Mouse (Mus musculus) CD4-positive, CD25-positive, alpha-beta regulatory T cell, adult 4 months (primary cell): ENCODE data around the gene Malsu1. TPM values are rescaled to one million over a fixed set of nuclear protein-coding genes. Genes with fewer than 3 reads are reported as not detected.

ENCODE experiments used
- ATAC-seq: one replicate; pipeline ENCODE4 v1.8.0; 2017
- polyA plus RNA-seq, 2 experiments: library from polyadenylated mRNA; unstranded; fragments of 100-300 nt; shearing (Covaris generic); gene quantifications; one replicate each; pipeline ENCODE4 v1.2.1; 2017

Malsu1 gene
- polyA plus RNA-seq, 2 experiments from 2014 or later, result 22.2 to 42.4 TPM

DNA sequence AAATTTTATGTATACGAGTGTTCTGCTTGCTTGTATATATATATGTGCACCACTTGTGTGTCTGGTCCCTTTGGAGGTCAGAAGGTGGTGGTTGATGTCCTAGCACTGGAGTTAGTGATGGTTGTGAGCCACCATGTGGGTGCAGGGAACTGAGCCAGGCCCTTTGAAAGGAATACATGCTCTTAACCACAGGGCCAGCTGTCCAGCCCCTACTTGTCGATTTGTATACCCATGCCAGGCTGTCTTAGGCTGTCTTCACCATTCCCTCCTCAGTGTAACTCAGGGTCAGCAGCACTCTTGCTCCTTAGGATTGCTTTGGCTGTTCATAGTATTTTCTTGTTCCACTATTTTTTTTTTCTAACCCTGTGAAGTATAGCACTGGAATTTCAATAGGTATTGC, 4.3 kb downstream of the Malsu1 start:
- ATAC-seq, result no peak

DNA sequence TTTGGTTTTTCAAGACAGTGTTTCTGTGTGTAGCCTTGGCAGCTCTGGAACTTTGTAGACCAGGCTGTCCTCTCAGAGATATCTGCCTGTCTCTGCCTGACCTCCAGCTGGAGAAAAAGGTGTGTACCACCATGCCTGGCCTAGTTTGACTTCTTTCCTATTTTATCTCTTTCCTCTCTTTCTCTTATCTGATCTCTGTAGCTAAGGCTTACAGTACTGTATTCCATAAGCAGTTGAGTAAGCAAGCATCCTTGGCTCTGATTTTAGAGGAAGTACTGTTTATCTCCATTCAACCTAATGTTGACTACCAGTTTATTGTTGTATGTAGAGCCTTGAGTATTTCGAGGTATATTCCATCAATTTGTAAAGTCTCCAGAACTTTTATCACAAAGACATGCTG, 5.7 kb downstream of the Malsu1 start:
- no peak for ATAC-seq

DNA sequence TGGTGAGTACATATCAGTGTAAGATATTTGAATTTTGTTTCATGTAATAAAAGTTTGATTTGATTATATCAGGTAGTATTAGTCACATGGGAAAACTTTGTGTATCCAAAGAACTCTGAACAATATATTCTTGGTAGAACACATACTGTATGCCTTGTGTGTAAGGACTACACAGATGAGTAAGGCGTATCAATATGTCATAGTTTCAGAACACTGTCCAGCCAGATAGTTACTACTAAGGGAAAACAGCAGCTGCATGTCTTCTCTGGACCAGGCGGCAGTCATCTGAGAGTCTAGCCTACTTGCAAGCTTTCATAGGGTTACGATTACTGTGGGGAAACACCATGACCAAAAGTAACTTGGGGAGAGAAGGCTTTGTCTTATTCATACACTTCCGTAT, 9.4 kb downstream of the Malsu1 start:
- no peak for ATAC-seq

DNA sequence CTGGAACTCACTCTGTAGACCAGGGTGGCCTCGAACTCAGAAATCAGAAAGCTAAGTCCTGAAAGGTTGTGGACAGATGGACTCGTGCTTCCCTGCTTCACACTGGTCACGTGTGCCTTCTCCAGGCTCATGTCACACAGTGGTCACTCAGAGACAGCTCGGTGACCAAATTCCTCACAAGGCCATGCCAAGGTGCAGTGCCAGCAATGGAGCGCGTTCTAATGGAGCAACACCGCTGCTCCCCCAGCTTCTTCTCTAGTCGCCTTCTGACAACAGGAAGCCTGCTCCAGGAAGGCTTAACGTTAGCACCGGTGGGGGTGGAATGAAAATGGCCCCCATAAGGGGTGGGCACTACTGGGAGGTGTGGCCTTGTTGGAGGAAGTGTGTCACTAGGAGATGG, 21.4 kb downstream of the Malsu1 start:
- ATAC-seq, result no peak

DNA sequence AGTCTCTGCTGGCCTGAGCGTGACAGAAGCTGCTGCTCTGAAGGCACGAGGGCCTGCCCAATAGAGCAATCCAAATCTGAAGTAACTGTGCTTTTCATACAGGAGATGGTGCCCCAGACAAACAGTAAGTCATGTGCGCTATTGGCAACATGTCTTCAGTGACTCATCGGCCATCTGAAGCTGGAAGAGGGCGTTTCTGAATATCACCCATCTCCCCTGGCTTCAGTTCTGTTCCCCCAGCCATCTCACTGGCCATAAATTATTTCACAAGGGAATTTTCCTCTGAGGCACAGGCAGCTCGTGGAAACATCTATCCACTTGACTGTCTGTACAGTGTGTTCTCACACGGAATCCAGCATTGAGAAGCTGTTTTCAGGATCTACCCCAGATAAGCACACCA, 22.8 kb downstream of the Malsu1 start:
- no peak for ATAC-seq

DNA sequence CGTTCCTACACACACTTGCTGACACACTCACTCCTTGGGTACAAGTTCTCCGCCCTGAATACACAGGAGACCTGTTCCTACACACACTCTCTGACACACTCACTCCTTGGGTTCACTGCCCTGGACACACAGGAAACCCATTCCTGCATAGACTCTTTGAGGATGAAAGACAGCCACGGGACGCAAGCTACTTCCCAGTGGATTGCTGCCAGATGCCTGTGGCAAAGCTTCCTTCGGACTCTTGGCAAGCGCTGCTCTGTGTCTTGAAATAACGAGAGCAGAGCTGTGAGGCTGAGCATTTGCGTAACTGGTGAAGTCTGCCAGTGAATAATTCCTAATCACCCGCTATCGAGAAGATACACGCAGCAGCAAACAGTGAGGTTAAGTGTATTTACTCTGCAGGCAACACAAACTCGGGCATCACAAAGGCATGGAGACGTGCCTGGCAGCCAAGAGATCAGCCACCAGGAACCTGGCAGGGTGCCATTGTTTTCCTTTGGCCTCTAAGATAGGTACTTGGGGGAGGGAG, 23.4 kb downstream of the Malsu1 start:
- no peak for ATAC-seq

DNA sequence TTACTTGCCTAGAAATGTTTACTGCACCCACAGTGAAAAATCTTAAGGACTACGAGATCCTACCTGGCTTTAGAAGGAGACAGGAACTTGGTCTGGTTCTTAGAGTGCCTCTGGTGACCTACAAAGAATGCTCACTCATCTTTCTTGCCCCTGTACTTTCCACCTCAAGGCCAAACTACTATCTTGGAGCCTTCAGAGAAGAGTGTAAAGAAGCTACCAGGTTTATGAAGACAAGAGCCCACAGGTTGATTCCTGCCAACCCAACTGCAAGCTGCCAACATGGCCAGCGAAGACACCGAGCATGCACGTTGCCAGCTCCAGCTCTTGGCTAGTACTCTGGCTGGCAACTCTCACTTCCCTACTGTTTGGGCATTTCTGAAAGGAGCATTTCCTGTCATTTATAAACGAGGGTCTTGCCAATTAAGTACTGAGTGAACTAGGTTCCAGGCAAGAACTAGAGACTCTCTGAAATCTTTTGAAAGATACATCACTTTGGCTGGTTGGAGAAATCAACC, 24.1 kb downstream of the Malsu1 start:
- no peak for ATAC-seq

DNA sequence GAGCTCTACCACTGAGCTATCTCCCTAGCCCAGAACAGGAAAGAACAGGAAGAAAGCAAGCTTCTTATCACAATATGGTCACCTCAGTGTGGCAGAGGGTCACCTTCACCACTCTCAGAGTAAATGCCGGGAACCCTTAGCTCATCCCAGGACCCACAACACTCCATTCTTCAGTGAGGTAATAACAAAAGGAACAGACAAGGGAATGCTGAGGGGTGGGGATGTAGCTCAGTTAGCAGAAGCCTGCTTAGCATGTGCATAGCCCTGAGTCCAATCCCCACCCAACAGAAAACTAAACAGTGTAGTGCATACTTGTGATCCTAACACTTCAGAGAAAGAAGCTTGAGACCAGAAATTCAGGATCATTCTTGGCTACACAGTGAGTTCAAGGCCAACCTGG, 25.5 kb downstream of the Malsu1 start:
- no peak for ATAC-seq

DNA sequence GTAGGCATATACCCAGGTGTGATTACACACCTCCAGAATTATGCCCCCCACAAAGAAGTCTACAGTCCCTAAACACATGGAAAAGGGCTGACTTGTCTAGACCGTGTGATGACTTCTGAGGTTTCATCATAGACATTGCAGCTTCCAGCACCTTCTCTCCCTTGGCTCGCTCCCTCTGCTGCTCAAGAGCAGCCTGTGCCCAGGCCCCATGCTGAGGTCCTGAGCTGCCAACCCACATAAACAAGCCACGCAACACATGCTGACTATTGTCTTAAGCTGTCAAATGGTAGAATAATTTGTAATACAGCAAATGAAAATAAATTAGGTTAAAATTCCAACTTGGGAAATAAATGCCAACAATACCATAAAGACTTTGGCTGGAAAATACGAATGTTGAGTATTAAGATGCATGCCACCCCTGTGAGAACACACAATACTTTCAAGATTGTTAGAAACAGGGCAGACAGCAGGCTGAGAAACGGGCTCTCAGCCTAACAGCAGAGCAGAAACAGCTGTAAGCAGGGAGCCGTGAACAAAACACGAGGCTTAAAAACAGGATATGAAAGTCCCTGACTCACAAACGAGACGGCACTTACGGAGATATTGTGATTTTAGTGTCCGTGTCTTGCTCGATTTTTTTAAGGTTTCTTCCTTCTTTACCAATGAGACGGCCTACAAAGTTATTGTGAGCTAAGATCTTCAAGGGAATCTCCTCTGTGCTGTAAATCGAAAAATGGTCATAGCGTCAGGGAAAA, 33.3 kb downstream of the Malsu1 start:
- ATAC-seq, result no peak

DNA sequence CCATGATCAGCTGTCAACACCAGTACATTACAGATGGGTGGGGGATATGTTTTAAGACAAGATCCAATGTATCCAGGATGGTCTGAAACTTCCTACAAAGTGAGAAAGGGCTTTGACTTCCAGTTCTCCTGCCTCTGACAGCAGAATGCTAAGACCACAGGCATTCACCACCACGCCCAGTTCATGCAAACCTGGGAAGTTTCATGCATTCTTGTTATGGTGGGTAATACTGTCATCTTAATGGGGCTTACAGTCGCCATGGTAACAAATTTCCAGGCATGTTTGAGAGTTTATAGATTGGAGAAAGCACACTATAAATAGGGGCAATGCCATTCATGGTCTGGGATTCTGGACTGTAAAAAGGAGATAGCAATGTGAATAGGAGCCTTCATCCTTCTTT, 35.6 kb downstream of the Malsu1 start:
- no peak for ATAC-seq

DNA sequence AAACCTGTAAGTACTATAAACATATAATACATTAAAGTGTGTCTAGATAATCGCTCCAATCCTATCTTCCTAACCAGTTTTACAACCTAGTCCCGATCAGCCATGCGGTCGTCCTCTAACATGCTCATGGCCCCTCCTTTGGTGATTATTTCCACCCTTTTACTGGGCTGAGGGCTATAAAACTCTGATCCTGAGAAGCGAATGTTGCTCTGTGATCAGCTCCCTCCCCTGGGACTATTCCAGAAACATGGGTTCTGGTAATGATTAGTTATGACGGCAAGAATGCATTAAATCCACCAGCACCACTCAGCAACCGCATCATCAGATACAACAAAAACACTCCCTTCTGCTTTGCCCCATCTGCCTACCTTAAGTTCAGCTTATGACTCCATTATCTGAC, 40.3 kb downstream of the Malsu1 start:
- no peak for ATAC-seq

DNA sequence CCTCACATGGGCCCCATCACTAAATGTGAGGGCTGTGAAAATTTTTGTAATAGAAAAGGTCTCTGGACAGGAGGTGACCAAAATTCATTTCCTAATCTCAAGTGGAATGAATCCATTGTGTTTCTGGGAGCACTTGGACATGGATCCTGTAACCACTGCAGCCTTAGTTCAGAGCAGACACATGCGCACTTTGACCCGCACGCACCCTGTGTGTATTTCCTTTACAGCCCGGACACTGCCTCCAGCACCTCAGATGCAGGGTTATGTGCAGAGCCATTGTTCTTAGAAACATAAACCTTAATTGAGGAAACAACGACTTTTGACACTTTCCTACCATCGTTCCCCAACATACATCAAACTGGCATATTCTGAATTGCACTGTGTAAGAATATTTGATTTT, 40.9 kb downstream of the Malsu1 start:
- ATAC-seq, result no peak

DNA sequence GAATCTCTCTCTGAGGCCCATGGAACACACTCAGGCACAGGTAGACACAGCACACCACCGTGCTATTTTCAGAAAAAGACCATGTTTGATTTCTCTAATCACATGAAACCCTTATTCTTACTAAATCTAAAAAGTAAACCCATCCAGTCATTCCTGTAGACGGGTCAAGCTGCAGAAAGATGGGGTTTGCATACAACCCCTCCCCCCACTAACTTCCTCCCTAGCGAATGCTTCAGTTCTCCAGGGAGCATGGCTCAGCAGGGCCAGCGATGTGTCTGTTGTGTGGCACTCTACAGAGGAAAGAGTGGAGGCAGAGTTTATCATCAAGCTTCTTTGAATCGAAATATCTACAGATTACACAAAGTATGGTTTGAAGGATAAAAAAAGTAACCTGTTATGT, 42.0 kb downstream of the Malsu1 start:
- ATAC-seq, result no peak

DNA sequence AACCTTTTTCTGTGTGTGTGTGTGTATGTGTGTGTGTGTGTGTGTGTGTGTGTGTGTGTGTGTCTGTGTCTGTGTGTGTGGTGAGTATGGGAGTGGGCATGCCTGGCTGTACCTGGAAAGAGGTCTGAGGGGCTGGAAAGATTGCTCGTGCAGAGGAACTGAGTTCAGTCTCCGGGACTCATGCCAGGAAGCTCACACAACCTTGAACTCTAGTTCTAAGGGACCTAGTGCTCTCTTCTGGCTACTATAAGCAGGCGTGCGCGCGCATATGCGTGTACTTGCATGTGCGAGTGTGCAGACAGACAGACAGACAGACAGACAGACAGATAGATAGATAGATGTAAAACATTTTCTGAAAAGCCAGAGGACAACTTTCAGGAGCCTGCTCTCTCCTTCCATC, 42.6 kb downstream of the Malsu1 start:
- ATAC-seq, result no peak

DNA sequence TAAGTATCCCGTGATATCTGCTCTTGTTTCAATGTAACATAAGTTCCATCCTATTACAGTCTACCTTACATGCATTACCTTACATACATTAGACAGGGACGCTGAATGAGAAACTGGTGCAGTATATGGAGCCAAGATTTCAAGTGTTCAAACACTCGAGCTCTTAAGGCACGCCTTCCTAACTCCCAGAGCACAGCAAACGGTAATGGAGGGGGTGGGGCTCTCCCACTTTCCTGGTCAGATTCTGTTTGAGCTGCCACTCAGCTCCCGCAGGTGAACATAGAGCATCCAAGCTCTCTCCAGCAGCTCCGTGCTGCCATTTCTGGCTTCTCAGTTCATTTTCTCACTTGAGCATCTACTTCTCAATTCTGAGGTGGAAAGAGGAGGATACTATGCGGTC, 44.9 kb downstream of the Malsu1 start:
- no peak for ATAC-seq

DNA sequence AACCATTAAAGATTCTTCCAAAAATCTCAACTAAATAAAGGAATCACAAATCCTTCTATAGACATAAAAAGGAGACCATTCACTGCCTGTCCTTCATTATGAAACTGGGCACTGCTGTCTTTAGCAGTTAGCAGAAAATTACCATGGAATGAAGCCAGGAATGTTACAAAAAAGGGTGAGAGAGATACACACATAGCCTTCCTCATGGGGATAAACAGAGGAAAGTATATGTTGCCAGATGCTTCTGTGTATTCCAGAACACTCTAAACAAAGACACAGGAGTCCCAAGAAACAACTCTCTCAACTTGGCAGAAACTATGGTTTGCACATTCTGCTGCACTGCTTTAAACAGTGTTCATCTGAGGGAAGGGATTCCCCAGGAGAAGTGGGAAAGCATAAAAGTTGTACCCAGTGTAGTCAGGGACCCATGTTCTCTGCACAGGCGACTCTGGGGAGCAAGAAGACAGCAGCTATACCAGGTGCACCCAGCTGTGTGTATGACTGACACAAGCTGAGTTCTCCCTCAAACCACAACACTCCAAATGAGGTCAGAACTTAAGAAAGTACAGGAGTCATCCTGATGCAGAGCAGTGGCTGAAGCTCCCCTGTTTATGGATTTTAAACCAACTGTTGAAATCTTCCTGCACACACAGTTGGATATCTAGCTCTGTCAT, 46.0 kb downstream of the Malsu1 start:
- no peak for ATAC-seq

DNA sequence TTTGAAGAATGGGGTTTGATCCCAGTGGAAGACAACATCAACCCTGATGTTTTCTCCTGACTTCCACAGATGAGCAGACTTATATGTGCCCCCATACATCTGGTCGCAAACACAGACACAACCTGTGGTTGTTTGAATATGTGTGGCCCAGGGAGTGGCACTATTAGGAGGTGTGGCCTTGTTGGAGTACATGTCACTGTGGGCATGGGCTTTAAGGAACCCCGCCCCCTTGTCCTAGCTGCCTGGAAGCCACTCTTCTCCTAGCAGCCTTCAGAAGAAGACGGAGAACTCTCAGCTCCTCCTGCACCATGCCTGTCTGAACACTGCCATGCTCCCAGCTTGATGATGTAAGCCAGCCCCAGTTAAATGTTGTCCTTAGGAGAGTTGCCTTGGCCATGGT, 46.8 kb downstream of the Malsu1 start:
- ATAC-seq, result no peak

DNA sequence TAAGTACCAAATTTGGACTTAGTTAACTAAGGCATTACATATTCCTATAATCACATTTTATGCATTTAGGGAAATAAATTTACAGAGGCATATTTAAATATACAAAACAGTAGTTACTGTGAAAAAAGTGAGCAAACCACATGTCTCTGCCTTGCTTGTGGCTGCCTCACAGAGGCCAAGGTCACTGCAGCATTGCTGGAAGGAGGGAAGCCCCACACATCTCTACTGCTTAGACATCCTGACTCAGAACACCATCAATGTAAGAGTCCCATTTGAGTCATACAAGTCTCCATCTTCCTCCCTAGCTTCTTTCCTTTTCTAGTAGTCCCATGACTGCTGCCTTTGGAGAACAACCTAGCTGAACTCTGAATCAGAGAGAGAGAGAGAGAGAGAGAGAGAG, 56.7 kb downstream of the Malsu1 start:
- no peak for ATAC-seq

DNA sequence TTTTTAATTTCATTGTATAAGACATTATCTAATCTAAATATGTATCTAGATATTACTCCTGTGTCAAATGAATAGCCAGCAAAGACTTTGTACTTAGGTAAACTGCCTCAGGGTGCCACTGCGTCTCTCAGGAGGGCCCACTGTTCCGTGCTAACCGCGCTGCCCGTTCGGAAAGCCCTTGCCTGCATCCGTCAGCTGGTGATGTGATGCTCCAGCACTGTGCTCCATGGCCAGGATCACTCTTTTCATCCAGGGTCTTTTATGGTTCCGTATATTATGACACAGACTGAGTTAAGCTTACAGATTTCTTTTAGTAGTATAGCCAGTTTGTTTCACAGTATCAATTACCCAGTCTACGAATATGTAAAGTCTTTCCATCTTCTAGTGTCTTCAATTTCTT, 58.3 kb downstream of the Malsu1 start:
- no peak for ATAC-seq

DNA sequence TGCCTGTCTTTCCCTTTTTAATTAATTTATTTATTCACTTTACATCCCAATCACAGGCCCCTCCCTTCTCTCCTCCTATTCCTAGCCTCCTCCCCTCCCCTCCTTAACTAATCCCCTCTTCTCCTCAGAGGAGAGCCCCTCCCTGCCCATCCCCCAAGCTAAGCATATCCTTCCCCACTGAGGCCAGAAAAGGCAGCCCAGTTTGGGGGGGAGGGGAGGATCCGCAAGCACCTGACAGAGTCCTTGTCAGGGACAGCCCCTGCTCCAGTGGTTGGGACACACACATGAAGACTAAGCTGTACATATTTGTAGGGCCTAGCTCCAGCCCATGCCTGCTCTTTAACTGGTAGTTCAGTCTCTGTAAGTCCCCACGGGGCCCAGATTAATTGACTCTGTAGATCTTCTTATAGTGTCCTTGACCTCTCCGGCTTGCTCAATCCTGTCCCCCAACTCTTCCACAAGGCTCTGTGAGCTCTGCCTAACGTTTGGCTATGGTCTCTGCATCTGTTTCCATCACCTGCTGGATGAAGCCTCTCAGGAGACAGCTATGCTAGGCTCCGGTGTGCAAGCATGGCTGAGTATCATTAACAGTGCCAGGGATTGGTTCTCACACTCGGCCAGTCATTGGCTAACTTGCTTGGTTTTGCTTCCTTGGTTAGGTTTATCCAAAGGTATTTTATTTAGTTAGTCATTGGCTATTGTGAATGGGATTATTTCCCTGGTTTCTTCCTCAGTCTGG, 58.9 kb downstream of the Malsu1 start:
- ATAC-seq, result no peak
